In genomic region chr4:44702891-44703685, GRCm38 (mm10) we compare ENCODE assay signal across 8 mouse cellular contexts. TPM values are rescaled to one million over a fixed set of nuclear protein-coding genes. Genes with fewer than 3 reads are reported as not detected.
DNase-seq lines count a peak whose midpoint lies in the region; ATAC-seq and TF ChIP-seq lines count a peak whose summit lies in the region.

No protein-coding gene starts in this region.

- H3K9me3 ChIP-seq in forebrain, embryonic 13.5 days (replicated peaks), result no peaks in the 10 kb centered on the region
- H3K9me3 ChIP-seq in limb, embryonic 13.5 days, result no peaks in the 10 kb centered on the region
- no peaks in the 10 kb centered on the region for H3K9me3 ChIP-seq in stomach, embryonic 14.5 days (ENCODE audit: control insufficient read depth, low read depth, low read length)

- H3K9ac ChIP-seq in forebrain, embryonic 13.5 days, result 0 out of 2 replicates have a peak overlapping the region, but pooled peaks have one; percentile 7
- H3K9ac ChIP-seq in limb, embryonic 13.5 days, result no peak overlapping the region
- H3K9ac ChIP-seq in stomach, embryonic 14.5 days (replicated peaks; ENCODE audit: low read depth, low read length), result no peak overlapping the region

- WGBS in forebrain, embryonic 13.5 days, result under 1% methylated on average over 58 of the region's 58 CpGs
- WGBS in limb, embryonic 13.5 days, result under 1% methylated on average over 58 of the region's 58 CpGs
- WGBS in stomach, embryonic 14.5 days, result 1% methylated on average over 58 of the region's 58 CpGs

- ATAC-seq in forebrain, embryonic 13.5 days, result no peak
- no peak for ATAC-seq in limb, embryonic 13.5 days (ENCODE audit: low FRiP score, low read depth)
- no peak for ATAC-seq in stomach, embryonic 14.5 days (ENCODE audit: insufficient number of reproducible peaks, insufficient read depth, low FRiP score, low read depth)

- no peak for TF ChIP-seq CTCF in layer of hippocampus, adult 2 months (conservative IDR thresholded peaks at IDR 0.05)

- DNase-seq in cerebellum, postnatal 10 days, result peak; percentile 31 to 53
- no peak for DNase-seq in cerebellum, adult 9-10 months
- peak; percentile 55 for DNase-seq in A20 (ENCODE audit: low read depth, low spot score)
- DNase-seq in layer of hippocampus, adult 2 months (ENCODE audit: low spot score in 2 of 2), result no peak
- DNase-seq in layer of hippocampus, adult 9-10 months (ENCODE audit: low spot score), result no peak

- H3K36me3 ChIP-seq in forebrain, embryonic 13.5 days (ENCODE audit: poor library complexity, severe bottlenecking), result no peaks in the 10 kb centered on the region
- H3K36me3 ChIP-seq in limb, embryonic 13.5 days, result no peaks in the 10 kb centered on the region
- H3K36me3 ChIP-seq in stomach, embryonic 14.5 days (ENCODE audit: control insufficient read depth, insufficient read depth, low read length), result no peaks in the 10 kb centered on the region

- peak overlapping the region; percentile 42 for H3K4me3 ChIP-seq in forebrain, embryonic 13.5 days
- H3K4me3 ChIP-seq in limb, embryonic 13.5 days, result peak overlapping the region; percentile 44
- H3K4me3 ChIP-seq in stomach, embryonic 14.5 days (ENCODE audit: low read depth, low read length), result peak overlapping the region; percentile 36
- no peak overlapping the region for H3K4me3 ChIP-seq in layer of hippocampus, adult 2 months

- H3K27ac ChIP-seq in forebrain, embryonic 13.5 days, result no peak overlapping the region
- H3K27ac ChIP-seq in limb, embryonic 13.5 days, result no peak overlapping the region
- H3K27ac ChIP-seq in stomach, embryonic 14.5 days (ENCODE audit: low read length), result no peak overlapping the region
- H3K27ac ChIP-seq in layer of hippocampus, adult 2 months, result no peak overlapping the region

- peaks cover 98% of the 10 kb centered on the region for H3K27me3 ChIP-seq in forebrain, embryonic 13.5 days
- H3K27me3 ChIP-seq in limb, embryonic 13.5 days, result peaks cover 99% of the 10 kb centered on the region
- peaks cover 66% of the 10 kb centered on the region for H3K27me3 ChIP-seq in stomach, embryonic 14.5 days (ENCODE audit: control insufficient read depth, insufficient read depth, low read length)

- H3K4me1 ChIP-seq in forebrain, embryonic 13.5 days, result peaks cover 30% of the 10 kb centered on the region
- peaks cover 22% of the 10 kb centered on the region for H3K4me1 ChIP-seq in limb, embryonic 13.5 days
- H3K4me1 ChIP-seq in stomach, embryonic 14.5 days (ENCODE audit: control insufficient read depth, insufficient read depth, low read length), result peaks cover 3% of the 10 kb centered on the region

- H3K4me2 ChIP-seq in forebrain, embryonic 13.5 days, result peak overlapping the region; percentile 73
- peak overlapping the region; percentile 80 for H3K4me2 ChIP-seq in limb, embryonic 13.5 days (replicated peaks)
- peak overlapping the region; percentile 70; the same call in 1 of the 2 replicates for H3K4me2 ChIP-seq in stomach, embryonic 14.5 days (replicated peaks; ENCODE audit: low read depth, low read length)

RNA-seq across cellular contexts. Expression of gene Pax5, which starts 7.2 kb away (rescaled TPM):
- polyA plus RNA-seq in forebrain, embryonic 13.5 days (2015; fragmentation: Nextera tagmentation; extraction: Ambion mirVana), result 0.06 TPM in 2 replicates
- not detected in 2 replicates for polyA plus RNA-seq in limb, embryonic 13.5 days (2015; fragmentation: Nextera tagmentation; extraction: Ambion mirVana)
- polyA plus RNA-seq in stomach, embryonic 14.5 days (2014; fragmentation: Nextera tagmentation; extraction: Ambion mirVana), result not detected in 2 replicates
- total RNA-seq in layer of hippocampus, adult 2 months (2021), result under 1 TPM; 0.10 to 0.38 TPM

RNA-seq across cellular contexts. Expression of gene Zcchc7, which starts 52.6 kb away (rescaled TPM):
- polyA plus RNA-seq in forebrain, embryonic 13.5 days (2015; fragmentation: Nextera tagmentation; extraction: Ambion mirVana), result 41.3 and 42.4 TPM in 2 replicates
- polyA plus RNA-seq in limb, embryonic 13.5 days (2015; fragmentation: Nextera tagmentation; extraction: Ambion mirVana), result 41.5 and 47.7 TPM in 2 replicates
- polyA plus RNA-seq in stomach, embryonic 14.5 days (2014; fragmentation: Nextera tagmentation; extraction: Ambion mirVana), result 58.8 and 58.9 TPM in 2 replicates
- total RNA-seq in layer of hippocampus, adult 2 months (2021), result 10 to 100 TPM; 72.4 to 80.1 TPM

Comparison
In these comparisons a context has a peak if more than half of its experiments do, and no peak if none do; other contexts are left out.
1. DNase-seq: peak in cerebellum, postnatal 10 days (2 of 2) and A20 (single experiment); none in cerebellum, adult 9-10 months (single experiment), layer of hippocampus, adult 2 months (0 of 2) and layer of hippocampus, adult 9-10 months (single experiment).
2. Peak in every context shown above with its lines, with median percentiles within 50 percentile points of each other: H3K4me2 ChIP-seq.